20 mouse cellular contexts compared by ENCODE assay signal in the genomic region with DNA sequence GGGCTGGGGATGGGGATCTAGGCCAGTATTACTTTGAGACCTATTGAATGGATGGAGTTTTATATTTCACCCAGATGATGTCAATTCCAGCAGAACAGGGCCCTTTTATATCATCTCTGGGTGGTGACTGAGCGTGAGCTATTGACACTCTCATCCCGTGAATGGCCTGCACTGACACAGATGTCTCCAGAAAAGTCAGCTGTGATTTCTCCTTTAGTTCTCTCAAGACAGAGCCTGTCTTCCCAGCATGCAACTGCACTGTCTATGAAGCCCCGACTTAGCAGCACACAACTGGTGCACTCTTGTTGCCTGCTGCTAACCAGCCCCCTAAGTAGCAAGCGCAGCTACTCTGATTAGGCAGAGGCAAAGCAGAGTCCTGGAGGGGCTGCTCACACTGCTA.
A peak's percentile ranks its signal among the peaks of the same experiment; 100 is the strongest.
DNase-seq lines count a peak whose midpoint lies in the region; ATAC-seq lines count a peak whose summit lies in the region.
"Had no signal": no experiment of that assay in that cellular context is flagged by ENCODE, and none has a peak within 500 bp of the region (broad histone marks: within the 10 kb centered on the region; RNA-seq: fewer than 3 reads in every experiment).

No protein-coding gene starts in this region.

- no peaks in the 10 kb centered on the region for H3K9me3 ChIP-seq in heart, embryonic 11.5 days (replicated peaks; ENCODE audit: control insufficient read depth, low read length)
- H3K9me3 ChIP-seq: embryonic facial prominence, embryonic 10.5 days; forebrain, embryonic 13.5 days; heart, embryonic 10.5 days; heart, embryonic 15.5 days had no signal

- no peaks in the 10 kb centered on the region for H3K27me3 ChIP-seq in heart, embryonic 11.5 days (ENCODE audit: control insufficient read depth, insufficient read depth, low read length)
- H3K27me3 ChIP-seq: heart, embryonic 15.5 days had no signal

- H3K36me3 ChIP-seq in heart, embryonic 11.5 days (ENCODE audit: control insufficient read depth, insufficient read depth, low read length): no peaks in the 10 kb centered on the region
- H3K36me3 ChIP-seq: embryonic facial prominence, embryonic 10.5 days; heart, embryonic 10.5 days; heart, embryonic 15.5 days had no signal

- H3K9ac ChIP-seq in heart, embryonic 11.5 days (ENCODE audit: low read depth, low read length): no peak overlapping the region
- H3K9ac ChIP-seq: forebrain, embryonic 13.5 days; forebrain, postnatal 0 days; heart, embryonic 15.5 days; hindbrain, embryonic 14.5 days had no signal

- WGBS in heart, embryonic 11.5 days (ENCODE audit: insufficient replicate concordance): 65% methylated on average over 4 of the region's 4 CpGs

- peak; percentile 85 for DNase-seq in heart, adult 11 months
- DNase-seq in layer of hippocampus, adult 9-11 months: peak; percentile 51
- DNase-seq in layer of hippocampus, postnatal 14 days (ENCODE audit: low spot score in 2 of 2): no peak
- peak; percentile 83 for DNase-seq in brain, adult 2 months (ENCODE audit: low read depth, low spot score)
- DNase-seq in adipocyte (ENCODE audit: low spot score): no peak
- DNase-seq: adrenal gland, adult 8-10 months; adrenal gland, postnatal 36 days; cerebellum, adult 11 months; cerebellum, adult 9-11 months; cerebellum, postnatal 36 days; forebrain, postnatal 0 days; gastrocnemius, postnatal 36 days; heart, adult 18-20 months; heart, postnatal 14 days had no signal

- no peak for ATAC-seq in heart, embryonic 11.5 days (replicated peaks; ENCODE audit: insufficient number of reproducible peaks, low FRiP score, low TSS enrichment)
- ATAC-seq: forebrain, embryonic 13.5 days; forebrain, postnatal 0 days had no signal

- H3K4me3 ChIP-seq in heart, embryonic 11.5 days (ENCODE audit: low read depth, low read length): no peak overlapping the region
- H3K4me3 ChIP-seq: embryonic facial prominence, embryonic 10.5 days; forebrain, embryonic 13.5 days; heart, embryonic 10.5 days; heart, embryonic 15.5 days had no signal

- H3K4me2 ChIP-seq in heart, embryonic 11.5 days: no peak overlapping the region
- H3K4me2 ChIP-seq: forebrain, embryonic 13.5 days; heart, embryonic 15.5 days; hindbrain, embryonic 14.5 days had no signal

- H3K27ac ChIP-seq in heart, embryonic 11.5 days (ENCODE audit: low read depth, low read length): no peak overlapping the region
- H3K27ac ChIP-seq: embryonic facial prominence, embryonic 10.5 days; forebrain, embryonic 13.5 days; heart, embryonic 10.5 days; heart, embryonic 15.5 days; hindbrain, embryonic 14.5 days had no signal

- H3K4me1 ChIP-seq in heart, embryonic 11.5 days (ENCODE audit: control insufficient read depth, insufficient read depth, low read length): peaks cover 9% of the 10 kb centered on the region

Comparison
In these comparisons a context has a peak if more than half of its experiments do, and no peak if none do; other contexts are left out.
1. DNase-seq: peak in heart, adult 11 months (single experiment), layer of hippocampus, adult 9-11 months (single experiment) and brain, adult 2 months (single experiment); none in layer of hippocampus, postnatal 14 days (0 of 2) and adipocyte (single experiment).